20 mouse cellular contexts compared by ENCODE assay signal in the genomic region with DNA sequence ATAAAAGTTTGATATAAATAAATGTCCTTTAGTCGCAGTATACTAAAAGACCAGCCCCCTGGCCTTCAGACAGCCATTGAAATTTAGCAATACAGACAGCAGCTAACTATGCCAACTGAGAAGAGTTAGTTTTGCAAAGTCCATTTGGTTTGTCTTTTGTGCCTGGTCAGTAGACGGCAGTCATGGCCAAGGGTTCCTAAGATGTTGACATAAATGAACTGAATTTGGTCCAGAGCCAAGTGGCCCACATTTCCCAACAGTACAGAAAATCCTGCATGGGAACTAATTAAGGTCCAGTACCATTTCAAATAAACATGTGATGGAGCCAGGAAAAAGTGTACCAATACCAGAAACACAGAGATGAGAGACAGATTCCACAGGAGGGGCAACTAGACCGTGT.
DNase-seq lines count a peak whose midpoint lies in the region; ATAC-seq and TF ChIP-seq lines count a peak whose summit lies in the region.
"Had no signal": no experiment of that assay in that cellular context is flagged by ENCODE, and none has a peak within 500 bp of the region (broad histone marks: within the 10 kb centered on the region; RNA-seq: fewer than 3 reads in every experiment).

No protein-coding gene starts in this region.

- no peak overlapping the region for H3K4me3 ChIP-seq in lung, postnatal 0 days (ENCODE audit: low read depth, low read length)
- H3K4me3 ChIP-seq: forebrain, embryonic 13.5 days; heart, adult 2 months; intestine, embryonic 15.5 days; midbrain, embryonic 10.5 days; neural tube, embryonic 13.5 days had no signal

- H3K4me2 ChIP-seq in lung, postnatal 0 days (replicated peaks; ENCODE audit: low read depth, low read length): no peak overlapping the region
- H3K4me2 ChIP-seq: forebrain, embryonic 13.5 days; intestine, embryonic 15.5 days; neural tube, embryonic 13.5 days had no signal

- TF ChIP-seq EP300 in lung, postnatal 0 days (IDR thresholded peaks at IDR 0.05): no peak

- H3K36me3 ChIP-seq in lung, postnatal 0 days (ENCODE audit: insufficient read depth, low read length): no peaks in the 10 kb centered on the region
- H3K36me3 ChIP-seq: G1E; midbrain, embryonic 10.5 days; neural tube, embryonic 13.5 days had no signal

- WGBS in lung, postnatal 0 days: 41% methylated on average over 3 of the region's 3 CpGs

- H3K9ac ChIP-seq in lung, postnatal 0 days (replicated peaks; ENCODE audit: low read depth): no peak overlapping the region
- H3K9ac ChIP-seq: forebrain, embryonic 13.5 days; intestine, embryonic 15.5 days; neural tube, embryonic 13.5 days had no signal

- peak; percentile 21 for TF ChIP-seq CTCF in lung, postnatal 0 days (IDR thresholded peaks at IDR 0.05)

- H3K27me3 ChIP-seq in lung, postnatal 0 days (replicated peaks; ENCODE audit: insufficient read depth, low read length): no peaks in the 10 kb centered on the region
- H3K27me3 ChIP-seq: forebrain, embryonic 13.5 days; intestine, embryonic 15.5 days; neural tube, embryonic 13.5 days had no signal

- no peaks in the 10 kb centered on the region for H3K4me1 ChIP-seq in lung, postnatal 0 days (ENCODE audit: insufficient read depth, low read depth, low read length)
- H3K4me1 ChIP-seq: forebrain, embryonic 13.5 days; intestine, embryonic 15.5 days; midbrain, embryonic 10.5 days; neural tube, embryonic 13.5 days had no signal

- H3K27ac ChIP-seq in lung, postnatal 0 days (ENCODE audit: low read length): no peak overlapping the region
- H3K27ac ChIP-seq: forebrain, embryonic 13.5 days; heart, adult 2 months; intestine, embryonic 15.5 days; midbrain, embryonic 10.5 days; neural tube, embryonic 13.5 days had no signal

- no peaks in the 10 kb centered on the region for H3K9me3 ChIP-seq in lung, postnatal 0 days (ENCODE audit: low read length)
- H3K9me3 ChIP-seq: forebrain, embryonic 13.5 days; intestine, embryonic 15.5 days; midbrain, embryonic 10.5 days; neural tube, embryonic 13.5 days had no signal

- peak; percentile 53 for DNase-seq in adrenal gland, postnatal 10 days
- DNase-seq in adrenal gland, adult 8-10 months: no peak
- DNase-seq in kidney, adult 11 months: peak; percentile 13
- DNase-seq in kidney, adult 18-20 months: no peak
- DNase-seq in Muller cell, postnatal 12 days (ENCODE audit: inconsistent ontology term): peak; percentile 68
- peak; percentile 68 for DNase-seq in lung, postnatal 0 days (ENCODE audit: low spot score)
- no peak for DNase-seq in gastrocnemius, postnatal 25 days
- DNase-seq: adrenal gland, postnatal 25 days; cerebellum, adult 9-10 months; kidney, postnatal 4 days; right cerebral cortex, postnatal 4 days; thymus, adult 18-20 months had no signal

- peak; percentile 43 for ATAC-seq in lung, postnatal 0 days
- no peak for ATAC-seq in frontal cortex, adult (ENCODE audit: low TSS enrichment)
- ATAC-seq: CD4-positive, CD25-positive, alpha-beta regulatory T cell, adult 4 months; forebrain, embryonic 13.5 days; intestine, embryonic 15.5 days had no signal

Comparison
In these comparisons a context has a peak if more than half of its experiments do, and no peak if none do; other contexts are left out.
1. DNase-seq: peak in adrenal gland, postnatal 10 days (single experiment), kidney, adult 11 months (single experiment), Muller cell, postnatal 12 days (single experiment) and lung, postnatal 0 days (single experiment); none in adrenal gland, adult 8-10 months (single experiment), kidney, adult 18-20 months (single experiment) and gastrocnemius, postnatal 25 days (single experiment).